Mouse (Mus musculus) neural tube, embryonic 15.5 days (tissue): ENCODE results near the gene Cd164l2. TPM values are rescaled to one million over a fixed set of nuclear protein-coding genes. Genes with fewer than 3 reads are reported as not detected.

ENCODE experiments used
- ATAC-seq: fragments of 200-750 bp; cut with Nextera tagmentation; 2 replicates; pipeline ENCODE4 v1.8.0; 2017; ENCODE audit warnings: mild to moderate bottlenecking, moderate TSS enrichment, moderate library complexity; ENCODE audit not compliant: low FRiP score
- H3K27ac ChIP-seq: fragments of 300-500 bp; sonication (generic); replicated peaks from 2 replicates; pipeline ENCODE4 v1.5.1; 2015; ENCODE audit warnings: mild to moderate bottlenecking, inconsistent platforms
- H3K27me3 ChIP-seq: fragments of 300-500 bp; sonication (generic); replicated peaks from 2 replicates; pipeline ENCODE4 v1.6.1; 2015; ENCODE audit warnings: inconsistent platforms
- H3K36me3 ChIP-seq: fragments of 300-500 bp; sonication (generic); 2 replicates; pipeline ENCODE4 v1.6.1; 2015; ENCODE audit warnings: inconsistent platforms
- H3K4me1 ChIP-seq: fragments of 300-500 bp; sonication (generic); 2 replicates; pipeline ENCODE4 v1.6.1; 2015; ENCODE audit warnings: inconsistent platforms
- H3K4me2 ChIP-seq: fragments of 300-500 bp; sonication (generic); 2 replicates; pipeline ENCODE4 v1.6.1; 2015; ENCODE audit warnings: inconsistent platforms, mild to moderate bottlenecking, moderate library complexity
- H3K4me3 ChIP-seq: fragments of 300-500 bp; sonication (generic); replicated peaks from 2 replicates; pipeline ENCODE4 v1.5.1; 2015; ENCODE audit warnings: mild to moderate bottlenecking, inconsistent platforms
- H3K9ac ChIP-seq: fragments of 300-500 bp; sonication (generic); replicated peaks from 2 replicates; pipeline ENCODE4 v1.6.1; 2015; ENCODE audit warnings: mild to moderate bottlenecking, inconsistent platforms
- H3K9me3 ChIP-seq: fragments of 300-500 bp; sonication (generic); replicated peaks from 2 replicates; pipeline ENCODE4 v1.6.1; 2016; ENCODE audit warnings: inconsistent platforms
- WGBS: fragments of 180-500 bp; shearing (Covaris S2); methylation state at CpG from one replicate; pipeline ENCODE4 v1.1.7; 2015; ENCODE audit warnings: mixed read lengths; 5-methylcytosine and 5-hydroxymethylcytosine counted together
- polyA plus RNA-seq: library from polyadenylated mRNA; unstranded; fragments of >200 nt; fragmentation: Nextera tagmentation; extraction: Ambion mirVana; gene quantifications from 2 replicates; pipeline ENCODE4 v1.2.1, GENCODE M21; 2015

Cd164l2 gene
- polyA plus RNA-seq, 1 experiment from 2014 or later = 2.6 TPM

DNA sequence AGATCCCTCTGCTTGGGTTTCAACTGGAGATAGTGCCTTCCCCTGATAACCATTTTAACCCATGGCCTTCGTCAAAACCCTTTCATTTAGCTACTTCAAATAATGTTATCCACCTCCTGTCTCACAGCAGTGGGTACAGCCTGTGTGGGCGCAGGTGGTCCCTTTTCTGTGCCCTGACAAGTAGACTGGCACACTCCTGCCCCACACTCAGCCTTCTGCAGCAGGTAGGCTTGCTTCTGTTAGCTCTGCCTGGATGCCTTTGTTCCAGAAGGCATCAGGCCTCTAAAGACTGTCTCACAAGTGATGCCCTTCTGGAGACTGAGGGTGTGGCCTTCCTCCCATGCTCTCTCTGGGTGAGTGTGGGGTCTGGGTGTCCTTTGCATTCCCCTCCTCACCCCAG, 15.8 kb upstream of the Cd164l2 start:
- H3K27me3 ChIP-seq = no peaks in the 10 kb centered on the region
- H3K36me3 ChIP-seq = peaks cover 41% of the 10 kb centered on the region
- 77% methylated on average over 2 of the region's 2 CpGs for WGBS
- H3K27ac ChIP-seq = peak overlapping the region; percentile 86
- H3K4me2 ChIP-seq = no peak overlapping the region
- no peak overlapping the region for H3K4me3 ChIP-seq
- H3K4me1 ChIP-seq = peaks cover 51% of the 10 kb centered on the region
- ATAC-seq = no peak
- 0 out of 2 replicates have a peak overlapping the region, but pooled peaks have one; percentile 17 for H3K9ac ChIP-seq
- no peaks in the 10 kb centered on the region for H3K9me3 ChIP-seq

DNA sequence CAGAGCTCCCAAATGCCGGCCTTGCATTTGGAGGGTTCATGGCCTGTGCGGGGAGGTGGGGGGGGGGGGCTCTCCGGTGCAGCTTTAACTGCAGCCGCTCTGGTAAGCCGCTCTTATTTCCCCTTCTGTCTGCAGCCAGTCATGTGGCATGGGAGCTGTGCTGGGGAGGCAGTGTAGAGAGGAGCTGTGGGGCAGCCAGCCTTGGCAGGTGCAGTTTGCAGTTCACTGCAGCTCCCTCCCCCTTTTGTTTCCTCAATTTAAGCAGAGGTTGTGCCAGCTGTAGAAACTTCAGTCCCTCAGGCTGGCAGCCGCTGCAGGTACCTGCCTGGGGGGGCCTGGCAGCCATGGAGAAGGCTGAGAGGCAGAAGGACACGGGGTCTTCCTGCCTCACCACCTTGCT, 15.1 kb upstream of the Cd164l2 start:
- 8% methylated on average over 7 of the region's 7 CpGs for WGBS
- peaks cover 34% of the 10 kb centered on the region for H3K36me3 ChIP-seq
- H3K4me3 ChIP-seq = no peak overlapping the region
- H3K27me3 ChIP-seq = no peaks in the 10 kb centered on the region
- H3K27ac ChIP-seq = peak overlapping the region; percentile 86
- H3K4me1 ChIP-seq = peaks cover 57% of the 10 kb centered on the region
- 0 out of 2 replicates have a peak overlapping the region, but pooled peaks have one; percentile 30 for H3K9ac ChIP-seq
- ATAC-seq = no peak
- H3K9me3 ChIP-seq = no peaks in the 10 kb centered on the region
- H3K4me2 ChIP-seq = no peak overlapping the region

DNA sequence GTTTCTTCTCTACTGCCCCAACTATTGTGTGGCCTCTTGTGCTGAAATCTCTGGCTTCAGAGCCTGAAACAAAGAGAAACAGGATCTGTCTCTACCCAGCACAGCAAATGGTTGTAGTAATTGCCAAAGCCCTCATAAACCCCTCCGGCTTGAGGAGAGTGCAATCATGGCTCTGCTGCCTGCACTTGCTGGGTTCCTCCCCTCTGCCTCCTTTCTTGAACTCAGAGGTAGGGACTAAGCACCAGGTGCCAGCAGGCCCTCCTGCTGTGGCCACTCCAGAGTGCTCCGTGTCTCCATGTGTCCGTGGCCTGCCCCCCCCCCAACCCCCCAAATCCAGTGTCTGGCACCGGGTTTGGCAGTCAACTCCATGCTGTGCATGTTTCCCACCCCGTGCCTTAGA, 14.6 kb upstream of the Cd164l2 start:
- Histone ChIP-seq H3K36me3 (peaks cover 31% of the 10 kb centered on the region), H3K9ac (peak overlapping the region; percentile 30; the same call in 1 of the 2 replicates), H3K27me3 (no peaks in the 10 kb centered on the region), H3K27ac (peak overlapping the region; percentile 86), H3K4me3 (no peak overlapping the region), H3K4me1 (peaks cover 58% of the 10 kb centered on the region), H3K4me2 (0 out of 2 replicates have a peak overlapping the region, but pooled peaks have one; percentile 2), H3K9me3 (no peaks in the 10 kb centered on the region)
- no peak for ATAC-seq
- 11% methylated on average over 5 of the region's 5 CpGs for WGBS

DNA sequence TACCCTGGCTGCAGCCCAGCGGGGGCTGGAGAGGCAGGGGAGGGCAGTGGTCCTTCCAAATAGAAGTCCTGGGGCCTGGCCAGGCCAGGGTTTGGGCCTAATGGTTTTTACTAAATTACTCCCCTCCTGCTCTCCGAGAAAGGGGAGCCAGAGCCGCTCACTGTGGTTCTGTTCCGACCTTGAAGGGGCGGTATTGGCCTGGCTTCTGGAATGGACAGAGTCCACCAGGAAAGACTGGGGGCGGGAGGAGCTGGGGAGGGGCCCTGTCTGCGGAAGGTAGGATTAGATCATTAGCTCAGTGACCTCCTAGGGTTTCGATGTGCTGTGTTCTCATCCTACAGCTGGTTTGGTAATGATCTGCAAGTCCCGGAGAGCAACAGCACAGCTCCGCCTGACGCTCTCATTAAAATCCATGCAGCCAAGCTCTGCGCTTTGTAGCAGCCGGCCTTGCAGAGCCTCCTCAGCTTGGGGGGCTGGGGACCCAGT, 14.1 kb upstream of the Cd164l2 start:
- WGBS = 13% methylated on average over 13 of the region's 13 CpGs
- Histone ChIP-seq H3K4me2 (peak overlapping the region; percentile 2; the same call in 1 of the 2 replicates), H3K36me3 (peaks cover 26% of the 10 kb centered on the region), H3K27me3 (no peaks in the 10 kb centered on the region), H3K9me3 (no peaks in the 10 kb centered on the region), H3K4me3 (no peak overlapping the region), H3K9ac (peak overlapping the region; percentile 30; the same call in 1 of the 2 replicates), H3K27ac (peak overlapping the region; percentile 86), H3K4me1 (peaks cover 58% of the 10 kb centered on the region)
- ATAC-seq = peak; percentile 45

DNA sequence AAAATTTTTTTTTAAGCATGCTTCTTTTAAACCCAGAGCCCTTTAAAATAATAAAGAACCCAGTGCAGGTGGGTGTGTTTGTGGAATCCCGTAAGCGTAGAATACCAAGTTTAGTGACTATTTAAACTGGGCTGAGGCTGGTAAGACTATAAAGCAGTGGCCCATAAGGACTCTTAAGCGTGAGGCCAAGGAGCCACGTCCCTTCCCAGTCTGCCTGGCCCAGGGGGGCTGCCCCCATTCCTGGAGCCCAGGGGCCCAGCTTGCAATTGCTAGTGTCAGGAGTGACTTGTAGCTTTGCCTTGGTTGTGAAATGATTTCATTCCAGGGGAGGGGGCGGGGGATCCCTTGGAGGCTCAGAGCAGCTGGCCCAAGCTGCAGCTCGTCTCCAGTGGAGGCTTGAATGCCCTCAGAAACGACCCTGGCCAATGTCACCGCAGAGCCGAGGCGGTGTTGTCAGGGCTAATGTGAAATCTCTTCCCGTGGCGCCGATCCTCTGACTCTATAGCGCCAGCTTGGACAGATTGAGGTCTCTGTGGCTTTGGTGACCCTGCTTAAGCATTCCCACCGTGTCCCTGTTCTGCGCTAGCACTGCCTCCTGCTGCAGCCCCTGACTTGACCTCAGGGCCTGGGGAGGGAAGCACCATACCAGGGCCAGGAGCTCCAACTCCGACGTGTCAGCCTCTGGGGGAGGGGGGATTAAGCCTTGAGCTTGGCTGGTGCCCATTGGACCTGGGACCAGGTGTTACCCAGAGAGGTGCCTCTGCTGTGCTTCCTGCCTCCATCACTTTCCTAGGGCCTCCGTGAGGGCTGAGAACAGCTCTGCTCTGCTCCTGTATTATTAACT, 13.4 kb upstream of the Cd164l2 start:
- Histone ChIP-seq H3K4me3 (no peak overlapping the region), H3K36me3 (peaks cover 19% of the 10 kb centered on the region), H3K9ac (peak overlapping the region; percentile 30; the same call in 1 of the 2 replicates), H3K27me3 (no peaks in the 10 kb centered on the region), H3K4me2 (peak overlapping the region; percentile 2), H3K9me3 (no peaks in the 10 kb centered on the region), H3K27ac (peak overlapping the region; percentile 86), H3K4me1 (peaks cover 58% of the 10 kb centered on the region)
- 13% methylated on average over 19 of the region's 19 CpGs for WGBS
- peak; percentile 3; the same call in 1 of the 2 replicates for ATAC-seq

DNA sequence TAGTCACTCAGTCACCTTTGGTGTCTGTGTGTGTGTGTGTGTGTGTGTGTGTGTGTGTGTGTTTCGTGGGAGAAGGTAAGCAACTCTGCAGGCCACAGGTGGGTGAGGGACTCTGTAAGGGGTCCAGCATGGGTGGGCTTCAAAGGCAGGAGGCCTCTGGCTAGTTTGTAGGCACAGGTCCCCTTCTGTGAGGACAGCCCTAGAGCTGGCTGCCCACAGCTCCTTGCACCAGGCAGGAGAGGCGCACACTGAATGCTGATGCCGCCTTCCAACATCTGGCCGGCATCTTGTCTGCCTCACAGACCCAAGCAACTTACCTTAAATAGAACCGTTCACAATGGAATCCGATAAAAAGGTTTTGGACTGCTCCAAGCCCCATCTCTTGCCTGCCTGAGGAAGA, 12.2 kb upstream of the Cd164l2 start:
- 68% methylated on average over 6 of the region's 6 CpGs for WGBS
- no peak overlapping the region for H3K4me3 ChIP-seq
- H3K27me3 ChIP-seq = no peaks in the 10 kb centered on the region
- no peaks in the 10 kb centered on the region for H3K9me3 ChIP-seq
- ATAC-seq = no peak
- peak overlapping the region; percentile 72 for H3K27ac ChIP-seq
- H3K4me2 ChIP-seq = no peak overlapping the region
- H3K4me1 ChIP-seq = peaks cover 63% of the 10 kb centered on the region
- H3K36me3 ChIP-seq = peaks cover 11% of the 10 kb centered on the region; the same call in 1 of the 2 replicates
- H3K9ac ChIP-seq = no peak overlapping the region

DNA sequence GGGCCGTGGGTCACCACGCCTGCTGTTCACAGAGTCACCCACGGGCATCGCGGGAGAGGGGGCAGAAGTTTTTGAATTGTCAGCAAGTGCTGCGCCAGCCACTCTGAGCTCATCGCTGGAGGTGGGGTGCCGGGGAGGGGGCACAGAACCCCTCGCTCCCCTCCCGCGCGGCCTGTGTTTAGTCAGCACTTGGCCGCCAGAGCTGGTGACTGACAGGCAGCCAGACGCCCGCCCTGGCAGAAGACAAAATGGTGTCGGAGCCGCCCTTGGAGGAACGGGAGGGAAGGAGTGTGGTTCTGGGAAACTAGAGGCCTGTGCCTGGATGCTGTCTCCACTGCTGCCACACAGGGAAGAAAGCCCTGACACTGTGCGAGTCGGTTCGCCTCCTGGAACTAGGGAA, 11.6 kb upstream of the Cd164l2 start:
- 44% methylated on average over 21 of the region's 21 CpGs for WGBS
- Histone ChIP-seq H3K4me2 (0 out of 2 replicates have a peak overlapping the region, but pooled peaks have one; percentile 3), H3K9me3 (no peaks in the 10 kb centered on the region), H3K36me3 (peaks cover 10% of the 10 kb centered on the region; the same call in 1 of the 2 replicates), H3K4me1 (peaks cover 67% of the 10 kb centered on the region), H3K4me3 (no peak overlapping the region), H3K9ac (0 out of 2 replicates have a peak overlapping the region, but pooled peaks have one; percentile 10), H3K27me3 (no peaks in the 10 kb centered on the region), H3K27ac (peak overlapping the region; percentile 72)
- ATAC-seq = no peak

DNA sequence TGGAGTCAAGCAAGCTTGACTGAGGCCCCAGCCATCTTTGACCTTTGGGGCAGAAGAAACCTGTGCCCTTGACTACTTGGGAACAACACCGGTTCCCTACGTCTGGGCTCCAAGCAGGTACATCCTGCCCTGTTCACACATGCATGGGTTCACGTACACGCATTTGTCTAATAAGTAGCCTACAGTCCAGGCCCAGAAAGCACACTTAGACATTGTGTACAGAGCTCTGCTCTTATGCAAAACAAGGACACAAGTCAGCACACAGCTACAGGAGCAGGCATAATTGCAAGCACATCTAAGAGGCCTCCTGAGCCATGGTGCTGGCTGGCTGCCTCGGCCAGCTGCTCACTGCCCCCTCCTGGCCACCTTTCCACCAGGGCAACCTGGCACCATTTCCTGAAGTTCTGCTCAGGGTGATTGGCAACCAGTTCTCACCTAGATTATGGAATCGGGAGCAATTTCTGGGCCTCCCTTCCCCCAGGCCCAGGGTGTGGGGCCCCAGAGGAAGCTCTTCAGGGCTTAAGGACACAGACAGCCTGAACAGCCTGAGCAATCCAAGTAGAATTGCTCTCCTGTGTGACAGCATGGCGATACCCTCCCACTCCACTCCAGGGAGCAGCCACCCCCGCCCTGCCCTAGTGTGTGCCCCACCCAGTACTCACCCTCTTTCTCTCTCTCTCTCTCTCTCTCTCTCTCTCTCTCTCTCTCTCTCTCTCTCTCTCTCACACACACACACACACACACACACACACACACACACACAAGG, 10.7 kb upstream of the Cd164l2 start:
- peak overlapping the region; percentile 72 for H3K27ac ChIP-seq
- H3K9ac ChIP-seq = no peak overlapping the region
- WGBS = 61% methylated on average over 8 of the region's 8 CpGs
- H3K27me3 ChIP-seq = no peaks in the 10 kb centered on the region
- H3K36me3 ChIP-seq = peaks cover 2% of the 10 kb centered on the region; the same call in 1 of the 2 replicates
- no peak overlapping the region for H3K4me3 ChIP-seq
- H3K4me1 ChIP-seq = peaks cover 65% of the 10 kb centered on the region
- H3K9me3 ChIP-seq = no peaks in the 10 kb centered on the region
- ATAC-seq = no peak
- H3K4me2 ChIP-seq = no peak overlapping the region

DNA sequence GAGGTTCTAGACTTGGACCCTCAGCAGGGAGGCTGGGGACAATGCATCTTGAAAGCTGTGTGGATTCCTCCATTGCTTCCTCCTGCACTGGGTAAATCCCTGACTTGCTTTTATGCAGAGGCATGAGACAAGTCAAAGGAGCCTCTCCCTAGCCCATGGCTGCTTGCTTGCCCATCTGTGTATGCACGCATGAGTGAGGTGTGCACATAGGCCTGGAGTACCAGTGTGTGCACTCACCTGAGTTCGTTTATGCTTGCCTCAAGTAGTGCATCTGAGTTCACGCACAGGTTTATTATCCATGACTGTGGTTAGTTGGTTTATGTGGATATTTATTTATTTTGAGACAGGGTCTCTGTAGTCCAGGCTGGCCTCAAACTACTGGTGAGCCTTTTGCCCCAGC, 9.7 kb upstream of the Cd164l2 start:
- no peaks in the 10 kb centered on the region for H3K27me3 ChIP-seq
- no peaks in the 10 kb centered on the region for H3K36me3 ChIP-seq
- H3K4me1 ChIP-seq = peaks cover 54% of the 10 kb centered on the region
- ATAC-seq = no peak
- H3K9me3 ChIP-seq = no peaks in the 10 kb centered on the region
- no peak overlapping the region for H3K4me2 ChIP-seq
- no peak overlapping the region for H3K4me3 ChIP-seq
- WGBS = 92% methylated on average over 3 of the region's 3 CpGs
- H3K9ac ChIP-seq = no peak overlapping the region
- H3K27ac ChIP-seq = no peak overlapping the region

DNA sequence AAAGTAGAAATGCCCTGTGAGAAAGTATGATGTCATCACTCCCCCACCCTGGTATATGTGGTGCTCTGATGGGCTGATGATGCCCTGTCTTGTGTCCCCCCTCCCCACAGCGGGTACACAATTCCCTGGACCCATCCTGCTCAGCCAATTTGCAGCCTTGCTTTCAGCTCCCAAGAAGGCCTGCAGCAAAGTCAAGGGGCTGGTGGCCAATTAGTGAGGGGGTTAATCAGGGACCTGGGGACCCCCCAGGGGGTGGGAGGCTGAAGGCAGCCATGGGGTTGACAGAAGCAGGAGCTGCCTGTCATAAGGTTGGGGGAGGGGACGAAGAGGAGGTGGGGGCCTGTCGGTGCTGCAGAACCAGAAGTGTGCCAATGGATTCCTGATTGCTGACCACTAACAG, 8.3 kb upstream of the Cd164l2 start:
- no peaks in the 10 kb centered on the region for H3K36me3 ChIP-seq
- peaks cover 41% of the 10 kb centered on the region for H3K4me1 ChIP-seq
- no peak for ATAC-seq
- no peaks in the 10 kb centered on the region for H3K9me3 ChIP-seq
- H3K27ac ChIP-seq = no peak overlapping the region
- no peak overlapping the region for H3K4me2 ChIP-seq
- no peaks in the 10 kb centered on the region for H3K27me3 ChIP-seq
- 62% methylated on average over 3 of the region's 3 CpGs for WGBS
- H3K4me3 ChIP-seq = no peak overlapping the region
- H3K9ac ChIP-seq = no peak overlapping the region

DNA sequence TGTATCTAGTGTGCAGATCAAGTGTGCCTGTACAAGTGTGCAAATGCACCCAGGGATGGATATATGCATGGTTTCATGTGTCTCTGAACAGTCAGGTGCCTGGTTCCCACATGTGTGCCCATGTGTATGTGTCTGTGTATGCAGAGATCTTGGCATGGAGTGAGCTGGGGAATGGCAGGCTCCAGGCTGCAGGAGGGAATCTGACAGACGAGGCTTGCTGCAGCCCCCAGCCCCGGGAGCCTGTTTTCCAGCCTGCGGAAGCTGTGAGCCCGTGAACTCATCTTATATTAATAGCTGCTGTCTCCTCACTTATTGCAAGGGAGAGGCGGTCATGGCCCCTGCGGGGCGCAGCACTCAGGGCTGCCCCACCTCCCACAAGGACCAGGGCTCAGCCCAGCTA, 7.6 kb upstream of the Cd164l2 start:
- WGBS = 19% methylated on average over 7 of the region's 7 CpGs
- Histone ChIP-seq H3K4me3 (no peak overlapping the region), H3K36me3 (no peaks in the 10 kb centered on the region), H3K4me2 (no peak overlapping the region), H3K4me1 (peaks cover 36% of the 10 kb centered on the region), H3K27me3 (no peaks in the 10 kb centered on the region), H3K9ac (no peak overlapping the region), H3K9me3 (no peaks in the 10 kb centered on the region), H3K27ac (peak overlapping the region; percentile 2; the same call in 1 of the 2 replicates)
- no peak for ATAC-seq
